Mouse (Mus musculus) neural tube, embryonic 10.5 days (tissue): ENCODE results near the gene Plekho1.

Experiments used
- DNase-seq: peaks from one replicate; pipeline ENCODE4 v3.0.0-alpha.2; 2017; ENCODE audit warnings: low spot score; ENCODE audit errors: extremely low spot score

Plekho1 gene

DNA sequence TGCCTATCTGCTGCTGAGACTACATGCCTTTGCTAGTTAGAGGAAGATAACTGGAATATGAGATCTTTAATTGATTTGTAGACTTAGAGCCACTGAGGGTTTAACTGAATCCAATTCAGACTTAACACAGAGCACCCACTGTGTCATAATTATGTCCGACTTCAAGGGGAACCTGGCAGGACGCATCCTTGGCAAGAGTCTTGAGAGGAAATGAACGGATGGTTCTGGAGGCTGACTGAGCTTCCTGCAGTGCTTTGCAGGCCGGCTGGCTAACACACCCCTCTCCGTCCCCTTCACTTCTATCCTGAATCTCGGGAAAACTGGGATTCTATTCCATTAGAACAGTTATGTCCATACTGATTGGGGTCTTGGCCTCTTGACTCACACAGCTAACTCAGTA is 12.7 kb upstream of the Plekho1 start:
- no peak for DNase-seq

- DNase-seq, result no peak
These were observed 5.8 kb upstream of the Plekho1 start for GRCm38 (mm10) chr3:96001560-96001959.

DNA sequence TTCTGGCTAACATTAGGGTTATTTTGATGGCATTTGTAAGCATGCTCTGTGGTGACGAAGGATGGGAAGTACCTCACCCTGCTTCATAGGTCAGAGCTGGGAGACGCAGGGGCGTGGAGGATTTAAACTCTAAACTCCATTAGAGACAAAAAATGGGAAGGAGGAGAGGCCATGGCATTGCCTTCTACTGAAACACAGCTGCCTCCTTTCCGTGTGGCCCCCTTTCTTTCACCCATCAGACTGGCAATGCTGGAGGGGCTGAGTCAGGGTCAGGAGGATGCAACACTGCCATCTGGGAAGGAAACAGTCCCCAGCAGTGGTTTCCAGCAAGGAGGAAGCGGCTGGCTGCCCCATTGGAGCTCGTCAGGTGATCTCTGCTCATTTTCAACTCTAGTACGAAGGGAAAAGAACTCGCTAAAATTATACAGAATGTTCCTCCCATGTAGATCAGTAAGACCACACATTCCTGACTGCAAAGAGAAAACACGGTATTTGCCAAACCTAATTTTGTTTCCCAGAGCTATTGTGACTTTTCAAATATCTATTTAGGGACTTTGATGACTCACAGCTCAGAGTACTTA is 5.2 kb upstream of the Plekho1 start:
- DNase-seq, result no peak

DNA sequence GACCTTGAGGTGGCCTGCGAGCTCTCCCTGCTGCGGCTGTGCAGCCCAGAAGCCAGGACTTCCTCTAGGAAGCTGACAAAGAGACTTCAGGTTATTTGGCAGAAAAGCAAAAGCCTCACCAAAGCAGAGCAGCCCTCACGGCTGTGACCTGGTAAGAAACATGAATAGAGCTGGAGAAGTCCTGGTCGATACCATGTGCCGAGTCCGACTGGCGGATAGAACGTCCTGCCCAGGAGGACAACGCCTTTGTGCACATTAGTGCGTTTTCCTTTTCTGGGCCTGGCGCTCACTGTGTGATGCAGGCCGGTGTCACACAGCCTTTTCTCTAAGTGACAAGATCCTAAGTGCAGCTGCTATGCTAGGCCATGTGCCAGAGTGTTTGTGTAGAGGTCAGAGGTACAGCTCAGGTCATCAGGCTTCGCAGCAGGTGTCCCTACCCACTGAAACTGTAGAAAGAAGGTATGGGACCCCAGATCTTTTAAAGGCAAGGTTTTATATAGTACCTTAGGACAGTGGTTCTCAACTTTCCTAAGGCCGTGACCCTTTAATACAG is 4.4 kb upstream of the Plekho1 start:
- no peak for DNase-seq

GRCm38 (mm10) chr3:95999308-96000079 is 3.7 kb upstream of the Plekho1 start:
- DNase-seq, result no peak

GRCm38 (mm10) chr3:95997203-95997721 is 1.5 kb upstream of the Plekho1 start:
- DNase-seq, result no peak

GRCm38 (mm10) chr3:95996451-95997073 is 761 bp upstream of the Plekho1 start:
- peak; percentile 33 for DNase-seq

- DNase-seq, result peak; percentile 74
These were observed 613 bp downstream of the Plekho1 start for GRCm38 (mm10) chr3:95994975-95995801.

DNA sequence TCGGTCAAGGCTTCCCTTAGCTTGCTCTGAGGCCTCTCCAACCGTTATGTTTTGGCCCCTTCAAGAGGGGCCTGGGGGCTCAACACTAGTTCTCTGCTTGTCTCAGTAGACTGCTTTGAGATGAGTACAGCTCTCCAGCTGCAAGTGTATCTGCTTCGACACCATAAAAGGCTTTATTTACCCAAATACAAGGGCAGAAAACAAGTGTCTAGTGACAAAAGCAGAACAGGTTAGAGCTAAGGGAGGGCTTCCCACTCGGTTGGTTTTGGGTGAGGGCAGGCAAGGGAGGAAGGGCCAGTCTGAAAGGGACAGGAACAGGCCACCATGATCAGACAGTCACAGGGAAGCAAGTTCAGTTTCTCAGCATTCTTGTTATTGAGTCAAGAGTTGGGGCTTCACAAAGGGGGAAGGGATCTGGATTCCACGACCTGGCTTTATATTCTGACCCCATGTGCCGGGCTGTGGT is 1.4 kb downstream of the Plekho1 start:
- no peak for DNase-seq

DNA sequence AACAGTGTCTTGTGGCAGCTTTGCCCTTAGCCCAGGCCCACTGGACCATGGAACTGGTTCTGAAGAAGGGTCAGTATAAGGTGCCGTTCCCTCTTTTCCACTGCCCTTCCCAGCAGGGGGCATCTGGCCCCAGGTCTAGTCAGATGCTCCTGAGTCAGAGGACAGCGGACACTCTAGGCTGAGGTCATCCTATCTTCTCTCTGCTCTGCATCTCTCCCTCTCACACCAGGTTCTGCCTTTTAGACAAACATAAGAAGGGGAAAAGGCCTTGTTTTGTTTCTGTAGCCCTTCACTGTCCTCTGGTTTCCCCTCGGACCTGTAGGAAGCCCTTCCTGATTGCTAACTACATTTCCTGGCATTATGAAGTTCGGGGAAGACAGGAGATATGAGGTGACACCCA is 1.9 kb downstream of the Plekho1 start:
- DNase-seq, result no peak

DNA sequence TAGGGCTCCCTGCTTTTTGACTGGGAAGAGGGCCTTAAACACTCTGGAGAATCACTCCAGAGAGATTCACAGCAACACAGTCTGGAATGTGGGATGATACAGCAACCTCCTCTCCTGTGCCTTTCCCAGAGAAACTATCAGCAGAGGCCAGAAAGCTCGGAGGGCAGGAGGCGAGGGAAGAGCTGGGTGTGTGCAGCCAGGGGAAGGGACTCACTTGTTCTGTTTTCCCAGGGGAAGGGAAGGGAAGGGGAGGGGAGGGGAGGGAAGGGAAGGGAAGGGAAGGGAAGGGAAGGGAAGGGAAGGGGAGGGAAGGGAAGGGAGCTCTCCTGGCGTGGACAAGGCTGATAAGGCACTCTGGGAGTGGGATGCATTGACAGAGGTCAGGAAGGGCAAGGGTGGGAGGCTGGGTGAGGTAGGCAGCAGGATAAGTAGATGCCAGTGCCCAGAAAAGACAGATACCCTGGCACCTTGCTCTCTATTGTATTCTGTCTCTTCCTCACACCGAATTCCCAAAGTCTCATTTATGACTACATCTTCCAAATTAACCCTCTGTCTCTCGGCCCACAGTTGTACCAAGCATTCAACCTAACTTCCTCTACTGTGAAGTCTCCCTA is 2.7 kb downstream of the Plekho1 start:
- no peak for DNase-seq

- no peak for DNase-seq
These were observed 5.3 kb downstream of the Plekho1 start for GRCm38 (mm10) chr3:95990413-95990941.

GRCm38 (mm10) chr3:95988969-95989368 is 6.8 kb downstream of the Plekho1 start:
- no peak for DNase-seq

DNA sequence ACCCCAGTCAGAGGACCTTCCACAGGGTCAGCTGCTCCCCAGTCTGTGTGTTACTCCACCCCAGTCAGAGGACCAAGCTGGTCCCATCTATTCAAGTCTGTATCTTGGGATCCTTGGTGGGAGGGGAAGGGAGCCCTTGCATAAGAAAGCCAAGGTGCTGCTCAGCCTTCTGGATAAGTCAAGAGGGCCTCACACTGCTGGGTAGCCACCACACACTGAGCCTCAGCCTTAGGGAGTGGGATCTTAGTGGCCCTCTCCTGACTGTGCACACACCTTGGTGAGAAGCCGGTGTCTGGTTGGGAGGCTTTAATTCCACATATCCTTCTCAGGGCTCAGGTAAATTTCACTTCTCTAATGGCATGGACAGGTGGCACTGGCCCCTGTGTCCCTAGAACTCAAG is 7.7 kb downstream of the Plekho1 start:
- no peak for DNase-seq

GRCm38 (mm10) chr3:95987386-95988110 is 8.3 kb downstream of the Plekho1 start:
- DNase-seq, result no peak

DNA sequence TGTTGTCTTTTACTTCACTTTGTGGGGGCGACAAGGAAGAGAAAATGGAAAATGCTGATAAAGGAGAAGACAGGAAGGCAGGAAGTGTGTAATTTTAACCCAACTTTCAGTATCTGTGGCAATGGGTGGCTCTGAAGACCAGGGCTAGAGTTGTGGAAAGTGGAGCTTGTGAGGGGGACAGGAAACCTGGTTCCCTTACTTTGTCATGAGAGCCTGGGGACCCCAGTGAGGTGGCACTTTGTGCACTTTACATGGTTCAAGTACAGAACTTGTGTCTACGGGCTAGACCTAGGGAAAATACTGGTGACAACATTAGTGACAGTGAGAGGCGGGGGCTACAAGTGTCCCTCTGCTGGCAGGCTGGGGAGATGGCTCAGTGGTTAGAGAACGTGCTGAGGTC is 8.8 kb downstream of the Plekho1 start:
- DNase-seq, result no peak

GRCm38 (mm10) chr3:95986001-95986622 is 9.7 kb downstream of the Plekho1 start:
- DNase-seq, result peak; percentile 70

GRCm38 (mm10) chr3:95985209-95986000 is 10.4 kb downstream of the Plekho1 start:
- peak; percentile 68 for DNase-seq
